Mouse (Mus musculus) thymus, adult 2 months (tissue): ENCODE data around the gene Man1c1.

ENCODE experiments used
- CTCF ChIP-seq: fragments of 200-500 bp; IDR thresholded peaks from 2 replicates; pipeline ENCODE4 v1.5.1; 2012; ENCODE audit warnings: mild to moderate bottlenecking, control low read depth, low read length, moderate library complexity, borderline replicate concordance; ENCODE audit not compliant: control insufficient read depth, poor library complexity, insufficient read depth; ENCODE audit errors: extremely low read depth
- POLR2A ChIP-seq: fragments of 200-500 bp; IDR thresholded peaks from 2 replicates; pipeline ENCODE4 v1.6.1; 2012; ENCODE audit warnings: mild to moderate bottlenecking, low read length, control low read depth, moderate library complexity; ENCODE audit not compliant: control insufficient read depth, poor library complexity, insufficient read depth; ENCODE audit errors: extremely low read depth

DNA sequence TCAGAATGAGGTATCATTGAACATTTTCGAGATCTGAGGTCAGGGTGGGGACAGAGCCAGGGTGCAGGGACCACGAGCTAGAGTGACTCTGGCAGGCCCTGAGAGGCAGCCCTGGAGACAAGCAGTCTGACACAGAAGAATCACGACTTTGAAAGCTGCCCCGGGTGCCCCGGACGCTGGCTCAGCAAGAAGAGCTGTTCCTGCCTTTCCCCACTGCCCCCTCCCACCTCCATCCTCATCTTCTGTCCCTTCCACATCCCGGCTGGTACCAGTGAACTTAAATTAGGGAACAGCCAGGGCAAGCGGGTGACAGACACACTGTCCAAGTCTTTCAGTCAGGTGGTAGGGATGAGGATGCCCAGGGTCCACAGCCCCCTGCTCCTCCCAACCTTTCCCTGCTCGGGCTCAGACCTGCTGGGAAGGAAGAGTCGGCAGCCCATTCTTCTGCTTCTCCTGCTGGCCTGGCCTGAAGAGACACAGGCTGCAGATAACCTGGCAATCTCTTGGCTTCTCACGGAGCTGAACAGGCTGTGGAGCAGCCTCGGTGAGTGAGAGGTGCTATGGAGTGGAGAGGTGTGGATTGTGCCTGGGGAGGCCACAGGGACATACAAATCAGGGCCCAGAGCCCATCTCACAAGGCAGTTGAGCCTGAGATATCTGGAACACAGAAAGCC lies 35.6 kb downstream of the Man1c1 start:
- no peak for TF ChIP-seq POLR2A
- TF ChIP-seq CTCF = no peak
